Mouse (Mus musculus) mature B cell (primary cell): ENCODE results near the gene P2rx6.
"Not testable (repeated sequence)": the region's sequence is repeated elsewhere in the genome, so short reads cannot be mapped to it uniquely, and the experiment has no call there.

Experiments used
- in situ Hi-C: fragments of 300-500 bp; cut with MboI; formaldehyde crosslinking; loops from 2 replicates; pipeline ENCODE4 v1.14.3; 2019

Gene P2rx6

GRCm38 (mm10) chr16:17561128-17561750 is 446 bp upstream of the P2rx6 start, which contains the start of gene Lrrc74b:
Lrrc74b (minus strand) TSS chr16:17561247.
- in situ Hi-C loops: no loop called here

- in situ Hi-C loops: no loop called here
Measured at GRCm38 (mm10) chr16:17563580-17563979, 1.9 kb downstream of the P2rx6 start.

- in situ Hi-C loops: no loop called here
Measured at GRCm38 (mm10) chr16:17564221-17564620, 2.5 kb downstream of the P2rx6 start.

- in situ Hi-C loops: no loop called here
Measured at GRCm38 (mm10) chr16:17564771-17565170, 3.1 kb downstream of the P2rx6 start.

GRCm38 (mm10) chr16:17566186-17566585 is 4.5 kb downstream of the P2rx6 start:
- in situ Hi-C loops: no loop called here

GRCm38 (mm10) chr16:17575870-17576824 is 14.5 kb downstream of the P2rx6 start:
- in situ Hi-C loops: no loop called here

GRCm38 (mm10) chr16:17576825-17577215 is 15.1 kb downstream of the P2rx6 start:
- in situ Hi-C loops: no loop called here

GRCm38 (mm10) chr16:17583064-17583463 is 21.4 kb downstream of the P2rx6 start, which contains the start of gene Slc7a4:
Slc7a4 (minus strand) TSS chr16:17583214.
- in situ Hi-C loops: no loop called here

GRCm38 (mm10) chr16:17584555-17584954 is 22.9 kb downstream of the P2rx6 start:
- in situ Hi-C loops: no loop called here

- in situ Hi-C loops: no loop called here
Measured at GRCm38 (mm10) chr16:17590731-17591130, 29.0 kb downstream of the P2rx6 start.

GRCm38 (mm10) chr16:17600944-17601562 is 39.4 kb downstream of the P2rx6 start:
- in situ Hi-C loops: no loop called here

GRCm38 (mm10) chr16:17604941-17605340 is 43.3 kb downstream of the P2rx6 start:
- in situ Hi-C loops: no loop called here

GRCm38 (mm10) chr16:17605684-17606083 is 44.0 kb downstream of the P2rx6 start:
- in situ Hi-C loops: no loop called here

GRCm38 (mm10) chr16:17611383-17611782 is 49.7 kb downstream of the P2rx6 start:
- in situ Hi-C loops: no loop called here

GRCm38 (mm10) chr16:17614740-17615139 is 53.1 kb downstream of the P2rx6 start:
- in situ Hi-C loops: not testable (repeated sequence)

- in situ Hi-C loops: no loop called here
Measured at GRCm38 (mm10) chr16:17616212-17616611, 54.5 kb downstream of the P2rx6 start.

- in situ Hi-C loops: no loop called here
Measured at GRCm38 (mm10) chr16:17617922-17618565, 56.4 kb downstream of the P2rx6 start.

- in situ Hi-C loops: no loop called here
Measured at GRCm38 (mm10) chr16:17619198-17620105, 57.8 kb downstream of the P2rx6 start, which contains the start of gene Smpd4. Smpd4 (plus strand) TSS chr16:17619354.

- in situ Hi-C loops: no loop called here
Measured at GRCm38 (mm10) chr16:17621936-17622335, 60.3 kb downstream of the P2rx6 start.

- in situ Hi-C loops: no loop called here
Measured at GRCm38 (mm10) chr16:17625488-17626268, 64.0 kb downstream of the P2rx6 start.
